Mouse (Mus musculus): ENCODE results near the gene Inpp5e.

The Inpp5e gene

DNA sequence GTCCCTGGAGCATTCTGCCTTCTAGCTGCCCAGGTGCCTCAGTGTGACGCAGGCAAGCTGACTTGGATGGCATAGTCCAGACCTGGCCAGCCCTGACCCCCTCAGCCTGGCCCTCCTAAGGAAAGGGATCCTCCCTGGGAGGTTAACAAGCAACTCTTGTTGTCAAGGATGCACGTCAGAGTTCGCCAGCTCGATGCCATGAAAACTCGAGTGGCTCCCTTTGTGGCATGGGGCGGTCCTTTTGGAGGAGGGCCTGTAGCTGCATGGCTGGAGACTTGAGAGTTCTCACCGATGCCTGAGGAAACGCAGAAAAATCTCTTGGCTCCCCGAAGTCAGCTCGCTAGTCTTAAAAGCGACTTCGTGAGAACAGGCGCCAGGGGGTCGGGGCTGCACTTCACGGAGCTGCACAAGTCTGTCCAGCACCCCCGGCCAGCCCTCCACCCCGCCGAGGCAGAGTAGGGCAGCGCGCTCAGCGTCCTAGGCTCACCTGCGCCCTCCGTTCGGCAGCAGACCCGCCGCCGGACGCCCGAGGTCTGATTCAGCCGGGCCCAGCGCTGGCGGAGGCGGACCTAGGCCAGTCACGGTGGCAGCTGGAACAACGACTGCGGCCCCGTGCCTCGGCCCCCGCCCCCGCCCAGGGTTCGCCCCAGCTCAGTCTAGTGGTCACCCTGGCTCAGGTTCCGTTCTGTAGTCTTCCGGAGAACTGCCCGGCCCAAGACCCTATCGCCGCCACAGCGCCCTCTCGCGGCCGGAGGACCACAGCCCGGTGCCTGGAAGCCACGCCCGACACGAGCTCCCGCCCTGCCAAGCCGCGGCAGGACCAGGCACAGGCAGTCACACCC is at the start of gene Inpp5e:
Gene Inpp5e, minus strand, starts transcription at position 689 of the 842 bp plus-strand sequence.
- DNase-seq (ENCODE audit: low spot score in 2 of 2) = peak; percentile 95 to 97

DNA sequence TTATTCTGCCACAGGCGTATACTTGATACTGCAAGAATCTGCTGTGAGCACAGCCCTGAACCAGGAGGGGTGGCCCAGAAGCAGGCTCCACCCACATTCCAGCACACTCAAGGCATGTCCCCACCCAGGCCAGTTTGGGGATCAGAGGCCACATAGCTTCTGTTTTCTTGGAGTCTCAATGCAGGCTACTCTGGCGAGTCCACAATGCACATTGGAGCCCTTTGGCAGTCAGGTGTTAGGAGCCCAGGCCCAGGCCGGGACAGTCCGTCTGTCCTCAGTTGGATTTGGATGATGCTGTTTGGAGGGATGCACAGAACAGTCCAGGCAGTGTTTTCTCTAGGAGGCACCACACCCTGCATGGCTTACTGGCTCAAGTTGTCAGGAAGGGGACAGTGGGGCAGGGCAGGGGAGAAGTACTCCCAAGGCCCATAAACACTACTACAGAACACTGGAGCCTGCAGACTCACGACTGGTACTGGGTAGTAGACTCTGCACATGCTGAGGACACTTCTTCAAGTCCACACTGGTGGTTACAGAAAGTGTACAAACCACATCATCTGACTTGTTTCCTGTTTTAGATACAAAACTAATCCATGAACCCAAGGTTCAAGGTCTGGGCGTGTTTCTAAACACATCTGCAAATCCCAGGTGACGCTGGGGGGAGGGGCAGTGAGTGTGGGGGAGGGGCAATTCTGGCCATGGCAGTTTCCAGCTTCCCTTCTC is 49.6 kb upstream of the Inpp5e start:
- no peak for DNase-seq (ENCODE audit: low spot score in 2 of 2)

DNA sequence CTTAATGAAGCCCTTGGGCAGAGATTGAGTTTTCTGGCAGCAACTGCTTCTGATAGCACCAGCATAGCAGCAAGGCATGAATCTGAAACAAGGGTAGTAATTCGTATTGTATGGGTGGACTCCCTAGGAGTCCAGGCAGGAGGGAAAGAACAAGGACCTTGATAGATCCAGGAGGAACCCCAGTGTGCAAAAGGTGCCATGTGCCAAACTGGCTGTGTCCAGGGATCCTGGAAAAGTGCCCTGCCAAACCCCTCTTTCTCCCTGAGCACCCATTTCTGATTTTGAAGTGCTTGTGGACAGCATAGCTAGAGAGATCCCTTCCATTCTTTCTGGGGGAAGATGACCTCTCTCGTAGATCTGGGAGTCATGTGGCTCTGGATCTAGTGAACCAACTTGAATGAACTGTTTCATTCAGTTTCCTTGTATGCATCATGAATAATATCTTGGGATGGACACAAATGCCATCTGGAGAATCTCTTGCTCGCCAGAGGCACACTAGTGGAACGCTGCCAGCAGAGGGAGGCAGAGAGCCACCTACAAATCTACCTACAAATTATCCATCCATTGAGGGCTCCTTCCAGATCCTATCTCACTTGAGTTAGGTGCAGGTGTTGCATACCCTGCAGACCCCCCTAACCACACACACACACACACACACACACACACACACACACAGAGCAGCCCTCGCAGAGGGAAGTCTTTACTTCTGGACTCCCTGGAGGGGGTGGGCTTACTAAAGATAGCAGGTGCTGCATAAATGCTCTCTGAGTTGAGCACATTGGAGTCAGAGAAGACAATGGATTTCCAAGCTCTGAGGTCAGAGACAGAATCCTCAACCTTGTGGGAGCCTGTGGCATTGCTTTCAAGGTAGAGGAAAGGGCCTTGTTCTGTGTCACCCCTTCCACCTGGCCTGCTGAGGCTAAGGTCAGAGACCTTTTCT is 40.4 kb upstream of the Inpp5e start:
- DNase-seq (ENCODE audit: low spot score in 2 of 2) = peak; percentile 88 to 91

DNA sequence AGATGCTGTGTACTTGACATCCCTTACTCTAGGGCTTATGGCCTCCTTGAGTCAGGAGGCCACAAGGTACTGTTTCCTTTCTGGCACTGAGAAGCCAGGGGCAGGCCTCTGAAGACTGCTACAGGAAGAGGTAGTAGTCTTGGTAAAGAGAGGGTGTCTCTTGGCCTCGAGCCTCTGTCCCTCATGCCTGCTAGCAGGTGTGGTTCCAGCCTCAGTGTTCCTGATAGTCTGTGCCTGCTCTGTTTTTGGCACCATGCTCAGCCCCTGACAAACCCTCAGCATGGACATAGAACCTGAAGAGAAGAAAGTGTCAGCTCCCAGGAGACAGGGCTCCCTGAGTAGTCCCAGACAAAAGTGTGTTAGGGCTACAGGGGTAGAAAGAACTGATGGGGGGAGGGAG is 38.4 kb upstream of the Inpp5e start:
- no peak for DNase-seq (ENCODE audit: low spot score in 2 of 2)

DNA sequence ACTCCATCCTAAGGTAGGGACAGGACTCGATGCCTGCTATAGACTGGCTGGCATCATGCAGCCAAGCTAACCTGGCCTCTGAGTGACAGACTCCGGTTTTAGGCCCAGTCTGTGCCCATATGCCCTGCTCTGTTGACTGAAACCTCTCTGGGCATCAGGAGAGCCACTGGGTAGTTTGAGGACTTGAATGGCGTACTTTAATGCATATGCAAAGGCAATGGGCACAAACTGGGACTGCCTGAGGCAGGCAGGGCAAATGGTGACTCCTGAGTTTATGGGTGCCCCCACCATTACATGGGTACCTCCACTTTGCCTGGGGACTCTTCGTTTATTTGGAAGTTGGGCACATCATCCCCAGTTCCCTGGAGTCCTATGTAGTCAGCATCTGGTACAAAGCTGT is 37.7 kb upstream of the Inpp5e start:
- DNase-seq (ENCODE audit: low spot score in 2 of 2) = no peak

DNA sequence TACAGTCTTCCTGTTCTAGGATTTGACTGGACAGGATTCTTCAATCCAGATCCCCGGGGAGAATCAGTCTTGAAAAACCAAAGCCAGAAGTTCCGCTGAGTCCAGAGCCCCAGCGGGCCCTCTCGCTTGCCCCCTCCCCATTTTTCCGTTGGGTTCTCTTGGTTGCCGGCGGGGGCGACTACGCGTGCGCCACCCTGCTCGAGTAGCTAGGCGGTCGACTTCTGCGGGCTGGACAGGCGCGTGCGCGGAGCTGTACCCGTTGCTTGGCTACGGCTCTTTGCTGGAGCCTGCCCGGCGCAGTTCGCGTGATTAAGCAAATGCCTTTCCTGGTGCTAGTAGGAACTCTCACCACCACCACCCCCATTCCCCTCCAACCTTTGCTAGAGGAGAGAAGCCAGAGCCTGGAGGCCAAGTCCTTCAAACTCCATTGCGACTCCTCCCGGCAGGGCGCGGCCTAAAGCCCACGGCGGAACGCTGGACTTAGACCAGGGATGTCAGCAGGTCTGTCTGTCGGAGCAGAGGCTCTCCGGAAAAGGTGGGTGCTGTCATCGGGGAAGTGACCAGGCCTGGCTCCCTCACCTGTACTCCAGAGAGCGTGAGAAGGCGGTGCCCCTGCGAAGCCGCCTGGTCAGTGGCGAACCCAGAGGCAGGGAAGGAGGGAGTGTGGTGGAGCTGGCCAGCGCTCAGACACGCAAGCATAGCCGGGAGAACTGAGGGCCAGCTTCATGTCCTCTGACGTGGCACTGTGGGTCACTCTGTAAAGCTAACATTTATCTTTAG is 36.9 kb upstream of the Inpp5e start:
- DNase-seq (ENCODE audit: low spot score in 2 of 2) = peak; percentile 97 to 98

DNA sequence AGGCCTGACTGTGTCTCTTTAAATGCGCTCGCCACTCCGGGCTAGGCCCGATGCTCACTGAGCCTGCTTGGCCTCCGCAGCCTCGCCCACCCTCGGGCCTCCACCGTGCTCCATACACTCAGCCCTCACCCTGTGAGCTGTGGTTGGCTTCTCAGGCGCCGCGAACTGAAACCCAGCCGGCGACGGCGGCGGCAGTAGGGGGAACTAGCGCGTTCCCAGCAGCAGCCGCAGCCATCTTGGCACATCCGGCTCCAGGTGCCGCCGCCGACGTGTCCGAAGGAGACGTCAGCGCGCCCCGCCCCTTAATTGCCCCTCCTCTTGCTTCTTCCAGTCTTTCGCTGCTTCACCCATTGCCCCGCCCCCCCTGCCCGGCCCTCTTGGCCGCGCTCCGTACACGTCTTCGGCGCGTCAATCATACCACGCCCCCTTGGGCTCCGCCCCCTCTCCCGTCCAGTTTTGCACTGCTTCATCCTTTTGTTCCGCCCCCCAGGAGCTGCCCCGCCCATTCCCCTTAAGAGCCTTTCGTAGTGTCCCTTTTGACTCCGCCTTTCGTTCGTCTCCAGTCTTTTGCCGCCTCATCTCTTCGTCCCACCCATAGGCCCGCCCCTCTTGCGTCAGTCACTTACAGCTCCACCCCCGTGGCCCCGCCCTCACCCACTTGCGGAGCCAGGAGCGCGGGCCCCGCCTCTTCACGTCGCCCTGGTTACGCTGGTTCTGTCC is 36.1 kb upstream of the Inpp5e start, which contains the start of gene Sec16a:
Gene Sec16a, minus strand, starts transcription at position 271 of the 720 bp plus-strand sequence.
- peak; percentile 100 for DNase-seq (ENCODE audit: low spot score in 2 of 2)

DNA sequence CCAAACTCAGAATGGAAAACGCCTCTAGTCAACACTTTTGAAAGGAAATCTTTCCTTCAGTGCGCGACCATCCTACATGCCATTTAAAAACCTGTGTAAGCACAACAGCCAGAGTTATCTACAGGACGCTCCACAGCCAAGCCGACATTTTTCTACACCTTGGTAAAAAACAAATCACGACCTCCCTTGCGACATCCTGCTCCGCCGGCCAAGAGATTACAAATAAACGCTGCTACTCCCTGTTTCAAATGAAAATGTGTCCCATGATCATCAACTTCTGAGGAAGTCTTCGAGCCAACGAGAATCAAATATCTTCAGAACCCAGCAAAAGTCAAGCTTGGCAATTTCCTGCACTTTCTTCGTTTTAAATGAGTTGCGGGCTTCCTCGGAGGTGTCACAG is 35.4 kb upstream of the Inpp5e start:
- DNase-seq (ENCODE audit: low spot score in 2 of 2) = no peak

DNA sequence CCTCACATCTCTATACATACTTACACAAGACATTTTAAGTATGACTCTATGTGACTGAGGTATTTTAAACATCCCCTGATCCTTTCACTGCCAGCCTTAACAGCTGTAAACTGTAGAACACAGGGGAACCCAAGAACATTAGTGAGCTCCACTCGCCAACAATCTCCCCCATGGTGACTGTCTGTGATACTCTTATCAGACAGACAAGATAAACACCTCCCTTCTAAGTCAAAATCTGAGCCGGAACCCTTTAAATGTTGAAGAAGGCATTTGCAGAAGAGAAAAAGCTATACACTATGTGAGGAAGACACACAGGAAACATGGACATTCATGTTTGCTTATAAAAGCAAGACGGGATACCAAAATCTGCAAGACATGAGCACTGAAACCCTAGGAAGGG is 34.9 kb upstream of the Inpp5e start:
- no peak for DNase-seq (ENCODE audit: low spot score in 2 of 2)

DNA sequence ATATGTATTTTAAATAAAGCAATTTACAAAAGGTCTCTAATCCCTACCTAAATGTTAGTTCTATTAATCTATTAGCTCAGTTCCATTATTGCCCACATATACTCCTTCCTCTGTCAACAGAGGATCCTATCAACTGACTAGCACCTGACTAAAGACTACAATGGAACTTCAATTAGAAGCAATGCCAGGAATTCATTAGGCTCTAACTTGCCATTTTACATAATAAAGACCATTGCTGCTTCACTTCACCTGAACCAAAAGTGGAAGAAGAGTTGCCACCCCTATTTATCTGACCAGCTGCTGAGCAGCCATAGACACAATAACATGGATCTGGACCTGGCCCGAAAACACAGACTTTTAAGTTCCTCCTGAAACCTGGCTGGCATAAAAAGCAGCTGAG is 33.8 kb upstream of the Inpp5e start:
- DNase-seq (ENCODE audit: low spot score in 2 of 2) = no peak

DNA sequence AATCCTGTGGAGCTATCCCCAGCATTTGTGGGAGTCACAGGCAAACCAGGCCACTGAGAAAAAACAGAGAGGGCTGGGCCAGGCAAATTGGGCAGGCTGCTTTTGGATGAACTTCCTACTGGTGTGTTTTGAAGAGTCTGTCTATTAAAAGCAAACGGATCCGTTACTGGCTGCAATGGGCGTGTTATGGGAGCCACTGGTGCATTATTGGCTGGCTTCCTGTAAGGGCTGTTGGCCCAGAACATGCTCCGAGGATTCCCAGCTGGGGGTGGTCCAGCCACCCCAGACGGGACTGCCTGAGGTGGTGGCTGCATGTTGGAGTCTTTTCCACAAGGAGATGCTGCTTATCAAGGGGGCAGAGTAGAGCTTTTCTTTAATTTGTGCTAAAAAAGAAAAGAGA is 32.7 kb upstream of the Inpp5e start:
- DNase-seq (ENCODE audit: low spot score in 2 of 2) = no peak

DNA sequence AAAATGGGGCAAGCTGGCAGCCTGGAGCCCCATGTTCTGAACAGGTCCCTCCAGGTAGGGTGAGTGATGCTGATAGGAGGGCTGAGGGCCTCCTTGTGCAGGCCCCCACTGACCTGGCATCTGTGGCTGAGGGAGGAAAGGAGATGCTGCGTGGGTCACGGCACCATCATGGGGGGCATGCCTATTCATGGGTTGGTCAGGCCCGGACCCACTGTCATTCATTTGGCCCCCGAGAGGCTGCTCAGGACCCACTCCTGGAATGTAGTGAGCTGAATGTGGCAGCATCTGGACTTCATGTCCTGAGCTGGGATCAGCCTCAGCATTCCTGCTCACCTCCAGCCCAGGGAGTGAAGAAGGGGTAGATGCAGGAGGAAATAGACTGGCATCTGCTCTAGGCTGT is 32.3 kb upstream of the Inpp5e start:
- no peak for DNase-seq (ENCODE audit: low spot score in 2 of 2)

DNA sequence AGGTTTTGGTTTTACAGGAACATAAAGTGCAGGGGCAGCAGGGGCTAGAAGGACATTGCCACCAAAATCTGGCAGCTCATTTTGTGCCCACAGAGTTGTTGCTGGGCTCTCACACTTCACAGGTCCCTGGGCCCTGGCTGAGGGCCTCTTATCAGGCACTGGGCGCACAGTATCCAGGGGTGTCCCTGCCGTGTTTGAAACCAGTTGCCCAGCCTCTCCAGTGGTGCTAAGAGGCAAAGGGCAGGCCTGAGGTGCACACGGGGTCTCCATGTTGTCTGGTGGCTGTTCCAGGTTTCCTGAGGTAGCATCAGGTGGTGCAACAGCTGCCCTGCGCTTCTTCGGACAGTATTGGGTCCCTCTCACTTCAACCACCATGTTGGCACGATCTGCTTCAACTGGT is 30.7 kb upstream of the Inpp5e start:
- no peak for DNase-seq (ENCODE audit: low spot score in 2 of 2)

DNA sequence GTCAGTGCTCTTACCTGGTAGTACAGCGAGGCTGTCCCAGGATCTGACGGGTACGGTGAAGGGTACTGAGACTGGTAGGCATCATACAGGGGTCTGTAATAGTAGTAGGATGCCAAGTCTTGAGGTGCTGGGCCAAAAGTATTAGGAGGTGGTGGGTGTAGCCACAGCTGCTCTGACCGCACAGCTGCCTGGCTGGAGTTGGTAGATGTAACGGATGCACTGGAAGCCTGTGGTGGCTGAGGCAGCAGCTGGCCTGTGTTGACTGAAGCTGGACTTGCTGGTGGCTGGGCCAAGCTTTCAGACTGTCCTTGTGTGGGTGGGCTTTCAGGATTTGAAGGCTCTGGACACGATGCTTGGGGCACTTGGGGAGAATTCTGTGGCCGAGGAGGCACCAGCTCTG is 29.4 kb upstream of the Inpp5e start:
- DNase-seq (ENCODE audit: low spot score in 2 of 2) = no peak

DNA sequence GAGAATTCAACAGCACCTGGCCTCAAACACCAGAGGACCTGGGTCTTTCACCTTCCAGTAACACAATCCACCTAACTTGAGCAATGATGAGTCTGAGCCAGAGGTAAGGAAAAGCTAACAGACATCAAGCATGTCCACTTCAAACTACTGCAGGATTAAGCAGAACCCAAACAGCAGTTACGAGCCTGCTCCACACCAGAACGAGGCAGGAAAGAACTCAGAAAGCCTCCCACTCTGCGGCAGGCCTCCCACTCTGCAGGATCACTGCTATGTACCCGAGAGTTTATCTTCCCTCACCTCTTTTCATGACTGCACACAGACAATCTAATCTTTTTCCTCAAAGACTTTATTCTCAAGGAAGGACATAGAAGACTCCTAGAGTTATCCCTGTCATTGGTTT is 28.2 kb upstream of the Inpp5e start:
- no peak for DNase-seq (ENCODE audit: low spot score in 2 of 2)

DNA sequence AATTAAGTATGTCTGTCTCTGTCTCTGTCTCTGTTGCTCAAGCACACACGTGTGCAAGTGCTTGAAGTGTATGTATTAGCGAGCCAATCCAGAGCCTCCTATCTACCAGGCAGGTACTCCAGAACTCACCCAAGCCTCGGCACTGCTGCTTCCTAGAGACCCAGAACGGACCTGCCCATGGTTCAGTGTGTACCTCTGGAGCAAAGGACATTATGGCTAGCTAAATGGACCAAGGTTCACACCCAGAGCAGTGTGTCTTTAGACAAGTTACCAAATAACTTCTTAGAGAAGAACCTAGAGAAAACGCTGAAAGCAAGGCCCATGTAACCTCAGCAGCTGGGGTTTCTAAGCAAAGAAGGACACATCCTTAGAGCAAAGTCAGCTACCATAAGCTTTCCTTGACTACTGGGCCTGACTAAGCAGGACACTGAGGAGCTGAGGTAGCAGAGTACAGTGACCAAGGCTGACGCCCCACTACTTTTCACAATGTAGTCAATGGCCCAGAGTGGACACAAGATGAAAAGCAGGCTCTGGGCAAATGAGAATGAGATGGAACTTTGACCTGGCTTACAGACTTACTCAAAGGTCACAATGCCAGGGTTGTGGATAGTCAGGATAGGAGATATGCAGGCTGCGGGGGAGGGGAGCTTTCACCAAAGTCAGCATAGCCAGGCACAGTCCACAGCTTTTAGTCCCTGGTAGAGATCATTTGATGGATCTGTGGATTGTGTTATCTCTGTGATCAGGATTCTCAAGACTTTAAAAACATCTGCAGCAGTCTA is 26.0 kb upstream of the Inpp5e start:
- no peak for DNase-seq (ENCODE audit: low spot score in 2 of 2)

DNA sequence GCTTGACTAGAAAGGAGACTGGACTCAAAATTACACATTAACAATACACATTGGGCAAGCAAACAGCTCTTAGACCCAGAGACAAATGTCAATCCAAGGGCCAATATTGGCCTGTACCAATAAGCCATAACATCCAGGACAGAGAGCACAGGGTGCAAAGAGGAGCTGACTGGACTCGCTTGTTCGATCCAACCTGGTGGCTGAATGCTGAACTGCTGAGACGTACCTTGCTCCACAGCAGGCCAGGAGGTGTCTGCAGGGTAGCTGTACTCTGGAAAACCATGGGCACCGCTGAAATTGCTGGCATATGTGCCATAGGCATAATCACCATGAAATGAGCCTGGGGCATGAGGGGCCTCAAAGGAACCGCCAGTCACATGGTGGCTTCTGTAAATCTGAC is 20.8 kb upstream of the Inpp5e start:
- no peak for DNase-seq (ENCODE audit: low spot score in 2 of 2)

DNA sequence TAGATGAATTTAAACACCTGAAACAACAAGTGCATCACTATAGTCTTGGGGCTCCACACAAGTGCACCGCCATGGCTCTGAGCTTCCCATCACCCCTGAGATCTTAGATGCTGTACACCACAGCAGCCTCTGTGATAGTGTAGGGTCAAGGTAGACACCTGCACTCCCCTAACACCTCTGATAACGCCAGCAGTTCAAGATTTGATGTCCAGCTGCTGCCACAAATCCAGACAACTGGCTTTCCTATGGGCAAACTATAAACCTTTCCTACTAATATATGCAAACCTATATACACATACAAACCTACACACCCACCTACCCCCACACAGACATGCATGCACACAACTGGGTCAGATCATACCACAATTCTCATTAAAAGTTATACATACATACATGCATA is 15.5 kb upstream of the Inpp5e start:
- no peak for DNase-seq (ENCODE audit: low spot score in 2 of 2)

DNA sequence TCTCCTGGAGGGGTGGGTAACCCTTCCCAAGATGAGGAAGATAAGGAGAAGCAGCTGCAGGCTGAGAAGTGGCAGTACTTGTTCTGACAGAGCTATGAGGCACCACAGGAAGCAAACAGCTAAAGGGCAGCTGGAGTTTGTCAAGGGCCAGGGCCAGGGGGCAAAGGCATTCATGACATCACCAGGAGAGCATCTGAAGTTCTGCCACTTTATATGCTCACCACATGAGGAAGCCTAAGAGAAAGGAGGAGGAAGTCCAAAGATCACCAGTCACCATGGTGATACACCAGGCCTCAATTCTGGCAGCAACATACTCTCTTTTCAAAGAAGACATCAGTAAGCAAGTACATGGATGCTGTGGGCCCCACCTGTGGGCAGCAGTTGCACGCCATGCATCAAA is 14.1 kb upstream of the Inpp5e start:
- DNase-seq (ENCODE audit: low spot score in 2 of 2) = no peak

DNA sequence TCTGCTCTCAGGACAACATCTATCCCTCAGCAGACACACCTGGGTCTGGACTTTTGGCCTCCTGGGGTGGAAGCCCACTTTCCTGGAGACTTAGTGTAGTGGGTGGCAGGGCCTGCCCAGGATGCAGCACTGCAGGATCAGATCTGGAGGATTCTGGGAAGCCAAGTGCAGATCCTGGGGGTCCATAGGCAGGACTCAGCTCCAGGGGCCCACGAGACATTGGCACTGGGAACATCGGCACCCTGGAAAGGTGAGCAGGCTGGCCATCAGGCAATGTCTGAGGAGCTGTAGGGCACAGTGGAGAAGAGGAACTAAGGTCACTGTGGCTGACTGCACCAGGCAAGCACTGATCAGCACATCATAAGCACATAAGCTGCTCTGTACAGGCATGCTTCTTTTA is 13.0 kb upstream of the Inpp5e start:
- DNase-seq (ENCODE audit: low spot score in 2 of 2) = no peak

Measured in right cerebral cortex, postnatal 10 days (tissue).